Mouse (Mus musculus) heart, adult 18-20 months (tissue): ENCODE measurements at regions not wholly inside any gene's neighbourhood (a gene's known extent, or its start where the extent isn't known, plus 50 kb on each side); places are given as distances from the start of the nearest gene placed in this dataset.
A peak's percentile ranks its signal among the peaks of the same experiment; 100 is the strongest.
"Not testable (repeated sequence)": the region's sequence is repeated elsewhere in the genome, so short reads cannot be mapped to it uniquely, and the experiment has no call there.

Experiments
- DNase-seq, 2 experiments: peaks; one replicate each; pipeline ENCODE4 v3.0.0; 2021 to 2022; ENCODE audit warnings: mixed read lengths in 1 of 2

GRCm38 (mm10) chr1:41887556-41887955 lies 808.0 kb upstream of the Pou3f3 start:
- DNase-seq: no peak

GRCm38 (mm10) chr1:41888213-41888612 lies 807.4 kb upstream of the Pou3f3 start:
- DNase-seq: no peak

- no peak for DNase-seq
Observed at GRCm38 (mm10) chr1:41888966-41889365, 806.6 kb upstream of the Pou3f3 start.

- no peak for DNase-seq
Observed at GRCm38 (mm10) chr1:41889940-41890339, 805.6 kb upstream of the Pou3f3 start.

GRCm38 (mm10) chr1:41890714-41891689 lies 804.6 kb upstream of the Pou3f3 start:
- no peak for DNase-seq

- no peak for DNase-seq
Observed at GRCm38 (mm10) chr1:41891730-41892129, 803.8 kb upstream of the Pou3f3 start.

- no peak for DNase-seq
Observed at GRCm38 (mm10) chr1:41892376-41892775, 803.2 kb upstream of the Pou3f3 start.

GRCm38 (mm10) chr1:41897768-41898330 lies 797.7 kb upstream of the Pou3f3 start:
- DNase-seq: peak in 1 of 2 experiments; percentile 9

- DNase-seq: no peak
Observed at GRCm38 (mm10) chr1:41900370-41900769, 795.2 kb upstream of the Pou3f3 start.

GRCm38 (mm10) chr1:41905971-41906370 lies 789.6 kb upstream of the Pou3f3 start:
- DNase-seq: no peak

GRCm38 (mm10) chr1:41908001-41908807 lies 787.4 kb upstream of the Pou3f3 start:
- DNase-seq: no peak

- no peak for DNase-seq
Observed at GRCm38 (mm10) chr1:41908808-41909110, 786.8 kb upstream of the Pou3f3 start.

- DNase-seq: no peak
Observed at GRCm38 (mm10) chr1:41909799-41910198, 785.8 kb upstream of the Pou3f3 start.

GRCm38 (mm10) chr1:41916730-41917347 lies 778.7 kb upstream of the Pou3f3 start:
- DNase-seq: no peak

GRCm38 (mm10) chr1:41917807-41918206 lies 777.8 kb upstream of the Pou3f3 start:
- not testable (repeated sequence) for DNase-seq

GRCm38 (mm10) chr1:41918394-41919262 lies 776.9 kb upstream of the Pou3f3 start:
- DNase-seq: no peak

GRCm38 (mm10) chr1:41933777-41934176 lies 761.8 kb upstream of the Pou3f3 start:
- no peak for DNase-seq

GRCm38 (mm10) chr1:41935912-41936478 lies 759.6 kb upstream of the Pou3f3 start:
- no peak for DNase-seq

GRCm38 (mm10) chr1:41960982-41961381 lies 734.6 kb upstream of the Pou3f3 start:
- no peak for DNase-seq

GRCm38 (mm10) chr1:41981545-41981944 lies 714.0 kb upstream of the Pou3f3 start:
- DNase-seq: no peak

- DNase-seq: no peak
Observed at GRCm38 (mm10) chr1:42006235-42006634, 689.3 kb upstream of the Pou3f3 start.
